Mouse (Mus musculus): ENCODE data around the gene Spry2.

The Spry2 gene

GRCm38 (mm10) chr14:105892941-105893622 is 3.5 kb downstream of the Spry2 start:
- DNase-seq (ENCODE audit: low spot score in 2 of 2) = peak; percentile 16 to 33

DNA sequence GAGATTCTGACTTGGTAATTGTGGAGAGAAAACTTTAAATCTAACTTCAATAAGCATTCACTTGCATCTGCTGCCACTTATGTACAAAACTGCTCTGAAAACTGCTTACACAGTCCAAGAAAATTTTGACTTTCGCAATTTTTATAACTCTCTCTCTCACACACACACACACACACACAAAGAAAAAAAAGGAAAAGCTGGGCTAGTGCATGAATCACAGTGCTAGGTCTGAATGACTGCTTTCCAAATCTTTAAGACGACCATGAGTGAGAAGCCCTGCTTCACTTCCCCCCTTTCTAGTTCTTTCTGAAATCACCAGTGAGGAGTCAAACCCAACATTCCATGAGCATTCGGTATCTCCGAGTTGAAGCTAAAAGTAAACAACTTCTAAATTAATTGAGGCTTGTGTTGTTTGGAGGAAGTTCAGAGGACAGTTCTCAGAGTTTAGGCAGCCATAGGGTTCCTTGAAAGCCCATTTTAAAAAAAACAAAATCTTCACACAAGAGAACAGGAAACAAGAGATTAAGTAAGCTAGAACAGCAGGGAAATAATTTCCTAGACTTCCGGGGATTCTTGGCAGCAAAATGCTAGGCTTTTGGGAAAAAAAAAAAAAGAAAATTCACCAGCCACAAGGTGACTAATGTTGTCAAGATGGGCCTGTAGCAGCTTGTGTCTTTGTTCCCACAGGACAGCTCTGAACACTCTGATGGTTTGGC is 5.9 kb downstream of the Spry2 start:
- no peak for DNase-seq (ENCODE audit: low spot score in 2 of 2)

- DNase-seq (ENCODE audit: low spot score in 2 of 2) = no peak
These were observed 9.8 kb downstream of the Spry2 start for GRCm38 (mm10) chr14:105886643-105887374.

- no peak for DNase-seq (ENCODE audit: low spot score in 2 of 2)
These were observed 11.4 kb downstream of the Spry2 start for GRCm38 (mm10) chr14:105885249-105885648.

DNA sequence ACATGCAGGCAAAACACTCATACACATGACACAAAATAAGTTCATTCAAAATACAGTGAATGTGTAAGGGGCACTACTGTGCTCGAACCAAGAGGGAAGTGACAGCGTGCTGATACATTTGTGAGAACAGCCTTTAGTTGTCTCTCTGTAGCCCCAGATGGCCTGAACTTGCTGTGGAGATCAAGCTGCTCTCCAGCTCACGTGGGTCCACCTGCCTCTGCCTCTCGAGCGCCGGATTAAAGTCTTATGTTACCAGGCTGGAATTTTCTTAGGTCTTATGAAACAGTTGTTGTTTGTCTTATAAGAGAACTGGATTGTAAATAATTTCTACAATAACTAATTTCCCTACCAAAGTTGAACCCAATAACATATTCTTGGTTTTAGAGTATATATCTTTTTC is 13.4 kb downstream of the Spry2 start:
- DNase-seq (ENCODE audit: low spot score in 2 of 2) = no peak

DNA sequence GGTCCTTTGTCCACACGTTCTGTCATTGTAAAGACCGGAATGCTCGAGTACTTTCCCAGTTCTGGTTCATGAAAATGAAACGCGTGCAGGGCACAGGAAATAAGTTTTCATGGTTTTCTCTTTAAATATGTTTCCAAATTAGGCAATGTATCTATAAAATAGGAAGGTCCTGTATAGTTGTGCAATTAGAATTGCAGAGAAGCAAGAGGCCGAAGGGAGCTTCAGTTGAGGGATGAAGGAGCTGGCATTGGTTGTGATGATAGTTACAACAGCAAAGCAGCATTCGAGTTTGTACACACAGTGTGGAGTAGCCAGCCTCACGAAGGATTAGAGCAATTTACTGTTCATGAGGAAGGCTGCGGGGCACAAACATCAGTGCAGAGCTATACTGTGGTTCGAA is 18.3 kb downstream of the Spry2 start:
- DNase-seq (ENCODE audit: low spot score in 2 of 2) = no peak

GRCm38 (mm10) chr14:105876375-105876774 is 20.2 kb downstream of the Spry2 start:
- DNase-seq (ENCODE audit: low spot score in 2 of 2) = no peak

- DNase-seq (ENCODE audit: low spot score in 2 of 2) = no peak
These were observed 26.2 kb downstream of the Spry2 start for GRCm38 (mm10) chr14:105870370-105870936.

DNA sequence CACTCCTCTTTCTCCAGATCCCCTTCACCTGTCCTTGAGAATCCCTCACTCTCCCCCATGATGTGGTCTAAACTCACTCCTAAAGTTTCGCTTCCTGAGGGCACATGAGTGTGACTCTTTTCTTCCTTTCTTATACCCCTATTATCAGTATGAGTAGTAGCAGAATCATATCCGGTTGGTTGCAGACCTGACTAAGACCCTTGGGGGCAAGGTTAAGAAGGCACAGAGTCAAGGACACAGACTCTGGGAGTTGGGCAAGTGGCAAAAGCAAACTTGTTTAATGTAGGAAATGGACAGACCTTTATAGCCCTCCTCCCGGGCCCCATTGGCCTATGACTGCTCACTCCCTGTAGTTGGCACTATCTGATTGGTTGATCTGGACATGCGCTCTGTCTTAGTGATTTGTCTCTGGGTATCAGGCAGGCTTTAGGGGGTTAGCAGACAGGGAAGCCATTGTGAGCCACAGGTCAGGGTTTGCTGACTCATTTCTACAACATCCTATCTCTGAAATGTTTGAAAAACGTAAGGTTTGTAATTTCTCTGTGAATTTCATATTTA is 31.2 kb downstream of the Spry2 start:
- no peak for DNase-seq (ENCODE audit: low spot score in 2 of 2)

DNA sequence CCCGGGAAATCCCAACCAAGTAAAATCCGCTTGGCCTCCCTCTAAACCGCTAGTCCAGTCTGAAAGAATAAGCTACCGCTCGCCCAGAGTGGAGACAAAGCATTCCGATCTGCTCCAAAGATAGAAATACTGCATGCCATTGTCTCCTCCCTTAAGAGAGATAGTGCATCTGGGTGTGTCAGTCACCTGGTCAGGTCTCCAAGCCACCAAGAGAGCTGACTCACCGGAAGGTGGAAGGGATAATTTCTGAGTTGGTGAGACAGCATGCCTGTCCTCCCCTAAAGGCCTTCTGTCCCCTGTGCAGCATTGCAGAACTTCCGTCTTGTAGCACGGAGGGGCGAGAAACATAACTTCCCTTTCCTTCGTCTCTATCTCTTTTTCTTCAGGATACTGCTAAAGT is 34.4 kb downstream of the Spry2 start:
- no peak for DNase-seq (ENCODE audit: low spot score in 2 of 2)

DNA sequence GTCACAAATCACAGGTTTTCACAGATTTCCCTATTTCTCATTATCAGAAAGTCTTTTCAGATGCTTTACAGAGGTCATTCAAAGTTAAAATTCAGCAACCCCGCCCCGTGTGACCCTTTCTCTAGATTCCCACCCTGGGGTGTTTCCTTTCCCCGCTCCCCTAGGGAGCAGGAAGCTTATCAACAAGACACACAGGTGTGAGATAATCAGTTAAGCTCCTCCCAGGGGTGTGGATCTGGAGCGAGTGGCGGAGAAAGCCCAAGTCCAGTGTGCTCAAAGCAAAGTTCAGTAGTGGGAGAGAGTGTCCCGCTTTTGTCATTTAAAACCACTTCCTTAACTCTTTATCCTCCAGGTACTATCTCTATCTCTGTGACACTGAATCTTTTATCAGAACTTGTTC is 35.7 kb downstream of the Spry2 start:
- no peak for DNase-seq (ENCODE audit: low spot score in 2 of 2)

DNA sequence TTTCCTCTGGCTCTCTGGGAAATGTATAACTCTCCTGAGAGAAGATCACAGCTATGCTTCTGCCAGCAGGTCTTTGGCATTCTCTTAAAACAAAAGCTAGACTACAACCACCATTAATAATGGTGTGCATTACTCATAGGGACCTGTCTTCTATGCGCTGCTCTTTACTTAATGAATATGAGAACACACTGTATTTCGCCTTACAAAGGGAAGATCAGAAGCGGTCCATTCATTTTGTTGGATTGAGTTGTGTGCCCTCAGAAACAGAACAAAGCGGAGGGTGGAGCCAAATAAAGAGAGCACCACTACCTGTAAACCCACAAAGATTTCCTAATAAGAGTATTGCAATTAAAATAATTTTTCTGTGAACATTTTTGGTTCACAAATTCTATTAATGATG is 36.3 kb downstream of the Spry2 start:
- DNase-seq (ENCODE audit: low spot score in 2 of 2) = no peak

DNA sequence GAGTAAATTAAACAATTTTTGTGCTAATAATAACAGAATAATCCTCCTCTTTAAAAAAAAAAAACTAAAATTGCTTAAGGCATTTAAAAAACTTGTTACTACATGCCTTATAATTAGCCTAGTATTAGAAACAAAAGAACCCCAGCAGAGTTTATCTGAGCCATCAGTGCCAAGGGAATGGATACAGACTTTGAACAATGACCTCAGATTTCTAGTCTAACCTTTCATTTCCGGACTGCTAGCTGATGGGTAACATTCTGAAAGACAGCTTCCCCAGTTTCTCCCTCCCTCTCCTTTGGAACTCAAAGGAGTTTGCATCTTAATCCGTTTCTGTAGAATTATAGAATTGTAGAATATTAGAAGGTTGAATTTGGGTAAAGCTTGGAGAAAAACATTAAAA is 36.7 kb downstream of the Spry2 start:
- no peak for DNase-seq (ENCODE audit: low spot score in 2 of 2)

DNA sequence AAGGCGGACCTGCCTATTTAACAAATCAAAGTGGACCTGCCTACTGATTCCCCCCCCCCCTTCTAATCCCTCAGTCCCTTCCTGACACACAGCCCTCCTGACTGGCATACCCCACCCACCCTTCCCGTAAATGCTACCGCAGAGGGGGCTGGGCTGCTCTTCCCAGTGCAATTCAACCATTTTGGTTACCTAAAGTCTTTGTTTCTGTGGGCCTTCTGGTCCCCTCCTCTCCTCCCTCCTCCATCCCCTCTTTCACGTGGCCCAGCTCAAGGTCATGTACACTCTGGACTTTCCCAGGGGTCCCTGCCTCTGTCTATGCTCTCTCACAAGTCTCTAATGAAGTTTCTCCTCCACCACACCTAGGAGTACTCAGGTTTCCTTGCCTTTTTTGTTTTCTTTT is 37.3 kb downstream of the Spry2 start:
- DNase-seq (ENCODE audit: low spot score in 2 of 2) = no peak

- no peak for DNase-seq (ENCODE audit: low spot score in 2 of 2)
These were observed 37.7 kb downstream of the Spry2 start for GRCm38 (mm10) chr14:105858935-105859334.

DNA sequence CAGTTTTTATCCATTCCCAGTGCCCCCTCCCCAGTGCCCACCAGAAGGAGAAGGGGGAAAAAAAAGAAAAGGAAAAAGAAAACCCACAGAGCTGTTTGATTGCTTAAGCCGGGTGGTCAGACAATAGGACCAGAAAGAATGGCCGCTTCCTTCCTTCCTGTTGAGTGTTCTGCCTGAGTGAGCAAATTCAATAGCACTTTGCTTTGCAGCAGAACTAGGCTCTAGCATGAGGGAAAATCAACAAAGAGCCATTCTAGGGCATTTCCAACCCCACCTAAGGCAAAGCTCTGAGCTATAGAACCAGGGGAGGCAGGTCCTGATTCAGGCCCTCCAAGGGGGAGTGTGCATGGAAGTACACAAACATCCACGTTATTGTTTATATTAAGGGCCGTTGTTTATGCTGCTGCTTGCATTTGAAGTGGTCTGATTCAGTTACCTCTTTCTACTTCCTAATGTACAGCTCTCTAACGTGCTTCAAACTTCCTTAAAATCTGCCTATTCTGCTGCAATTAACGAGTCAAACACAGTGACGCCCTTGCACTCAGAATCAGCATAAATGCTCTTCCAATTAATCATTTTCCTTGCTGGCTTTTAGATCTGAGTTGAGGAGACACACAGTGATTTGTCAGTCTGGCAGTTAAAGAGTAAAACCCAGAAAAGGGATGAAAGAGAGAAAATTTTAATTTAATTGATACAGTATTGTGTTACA is 45.1 kb downstream of the Spry2 start:
- no peak for DNase-seq (ENCODE audit: low spot score in 2 of 2)
